Mouse (Mus musculus) megakaryocyte, embryonic 14.5 days (primary cell): ENCODE measurements around the gene A030014E15Rik.

Experiments
- FLI1 ChIP-seq: IDR thresholded peaks from 2 replicates; pipeline ENCODE4 v1.6.1; 2012; ENCODE audit warnings: low read length, inconsistent platforms, mixed read lengths
- GATA1 ChIP-seq: IDR thresholded peaks from 3 replicates; pipeline ENCODE4 v1.6.1; 2012; ENCODE audit warnings: mixed read lengths, low read length, inconsistent platforms, borderline replicate concordance

DNA sequence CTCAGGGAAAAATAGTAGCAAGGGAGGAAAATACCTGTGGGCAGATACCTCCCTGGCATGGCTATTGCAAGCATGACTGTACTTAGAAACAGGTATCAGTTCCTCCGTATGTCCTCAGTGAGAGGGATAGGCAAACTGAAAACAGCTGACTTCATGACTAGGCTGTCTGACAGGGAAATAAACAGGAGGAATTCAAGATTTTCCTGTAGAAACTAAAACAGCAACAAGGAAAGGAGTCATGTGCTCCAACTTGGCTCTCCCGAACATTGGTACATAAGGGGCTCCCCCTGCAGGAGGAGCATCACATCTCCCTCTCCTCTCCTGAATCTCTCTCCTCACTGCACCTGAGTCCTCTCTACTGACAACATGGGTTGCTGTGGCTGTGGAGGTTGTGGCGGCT lies 11.7 kb upstream of the A030014E15Rik start, which contains the start of gene A030005L19Rik:
- TF ChIP-seq GATA1 (no peak), FLI1 (no peak)
